Mouse (Mus musculus): ENCODE measurements around the gene Bgn. TPM values are rescaled to one million over a fixed set of nuclear protein-coding genes. Genes with fewer than 3 reads are reported as not detected.
A peak's percentile ranks its signal among the peaks of the same experiment; 100 is the strongest.

Gene Bgn
- polyA plus RNA-seq (2016; fragmentation: Nextera tagmentation; extraction: Ambion mirVana) = 71.9 and 72.9 TPM in 2 replicates

DNA sequence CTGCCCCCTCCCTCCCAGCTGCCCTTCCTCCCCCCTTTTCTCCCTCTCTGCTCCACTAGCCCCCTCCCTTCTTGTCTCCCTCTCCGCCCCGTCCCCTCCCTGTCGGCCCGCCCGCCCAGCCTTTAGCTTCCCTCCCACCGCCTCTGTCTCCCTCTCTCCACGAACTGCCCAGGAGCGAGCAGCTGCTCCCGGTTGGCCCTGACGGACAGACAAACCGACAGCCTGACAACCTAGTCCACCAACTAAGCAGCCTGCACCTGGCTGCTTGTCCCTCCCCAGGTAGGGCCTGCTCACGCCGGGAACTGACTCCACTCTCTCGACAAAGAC is at the start of gene Bgn:
Gene Bgn, plus strand, starts transcription at position 119 of the 327 bp plus-strand sequence.
- H3K27ac ChIP-seq (ENCODE audit: poor library complexity, severe bottlenecking) = peak within 1 kb of the TSS; percentile 66
- no peaks in the 10 kb centered on the region for H3K9me3 ChIP-seq (replicated peaks)
- peak within 1 kb of the TSS; percentile 46 for H3K4me3 ChIP-seq
- H3K9ac ChIP-seq = peak within 1 kb of the TSS; percentile 71
- H3K36me3 ChIP-seq = no peaks in the 10 kb centered on the region
- peak within 1 kb of the TSS; percentile 63 for H3K4me2 ChIP-seq
- ATAC-seq (ENCODE audit: insufficient number of reproducible peaks, low FRiP score) = peak; percentile 68
- peaks cover 48% of the 10 kb centered on the region for H3K27me3 ChIP-seq (replicated peaks)
- 36% methylated on average over 14 of the region's 14 CpGs for WGBS
- H3K4me1 ChIP-seq (replicated peaks) = 0 out of 2 replicates have a peak, but pooled peaks cover 10% of the 10 kb centered on the region

DNA sequence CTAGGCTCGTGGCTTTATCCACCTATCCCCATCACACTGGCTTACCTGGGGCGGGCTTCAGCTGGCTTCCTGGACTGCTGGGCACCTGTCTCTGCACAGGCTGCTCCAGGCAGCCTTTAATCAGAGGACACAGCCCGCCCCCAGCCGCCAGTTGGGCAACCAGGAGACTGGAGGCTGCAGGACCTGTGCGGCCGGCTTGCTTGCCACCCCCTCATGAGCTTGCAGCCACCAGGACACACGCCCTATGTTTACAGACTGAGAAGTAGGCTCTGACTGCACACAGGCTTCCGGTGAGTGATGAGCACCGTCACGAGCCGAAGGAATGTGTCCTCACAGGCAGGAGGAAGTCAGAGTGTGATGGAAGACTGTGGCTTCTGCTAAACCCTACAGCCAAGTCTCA is 48.1 kb upstream of the Bgn start, which contains the start of gene Trex2:
Gene Trex2, minus strand, starts transcription at position 93 of the 400 bp plus-strand sequence.
- no peak for ATAC-seq (ENCODE audit: insufficient number of reproducible peaks, low FRiP score)
- no peak within 1 kb of the TSS for H3K9ac ChIP-seq
- H3K4me2 ChIP-seq = no peak within 1 kb of the TSS
- H3K27me3 ChIP-seq (replicated peaks) = no peaks in the 10 kb centered on the region
- H3K4me1 ChIP-seq (replicated peaks) = 0 out of 2 replicates have a peak, but pooled peaks cover 5% of the 10 kb centered on the region
- H3K36me3 ChIP-seq = peaks cover 8% of the 10 kb centered on the region; the same call in 1 of the 2 replicates
- no peaks in the 10 kb centered on the region for H3K9me3 ChIP-seq (replicated peaks)
- H3K4me3 ChIP-seq = no peak within 1 kb of the TSS
- WGBS = 72% methylated on average over 11 of the region's 11 CpGs
- no peak within 1 kb of the TSS for H3K27ac ChIP-seq (ENCODE audit: poor library complexity, severe bottlenecking)

DNA sequence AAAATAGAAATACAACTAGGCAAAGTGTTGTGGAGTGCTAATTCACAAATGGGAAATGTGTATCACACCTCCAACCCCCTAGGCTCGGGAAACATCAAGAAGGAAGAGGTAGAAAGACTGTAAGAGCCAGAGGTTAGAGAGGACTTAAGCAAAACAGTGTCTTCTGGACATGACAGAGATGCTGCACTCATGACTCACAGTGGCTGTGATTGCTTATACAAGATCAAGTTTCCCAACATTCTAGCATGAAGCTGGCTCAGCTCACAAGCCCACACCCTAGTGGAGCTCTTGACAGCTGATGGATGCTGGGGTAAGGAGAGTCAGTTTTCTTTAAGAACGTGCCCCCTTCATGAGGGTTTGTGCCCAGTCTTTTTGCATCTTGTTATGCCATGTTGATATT is 42.0 kb upstream of the Bgn start:
- H3K27ac ChIP-seq (ENCODE audit: poor library complexity, severe bottlenecking) = no peak overlapping the region
- H3K9ac ChIP-seq = no peak overlapping the region
- 0 out of 2 replicates have a peak, but pooled peaks cover 5% of the 10 kb centered on the region for H3K4me1 ChIP-seq (replicated peaks)
- WGBS = 66% methylated on average over 2 of the region's 2 CpGs
- no peak overlapping the region for H3K4me2 ChIP-seq
- peaks cover 19% of the 10 kb centered on the region for H3K36me3 ChIP-seq
- H3K9me3 ChIP-seq (replicated peaks) = no peaks in the 10 kb centered on the region
- no peak overlapping the region for H3K4me3 ChIP-seq
- H3K27me3 ChIP-seq (replicated peaks) = no peaks in the 10 kb centered on the region
- no peak for ATAC-seq (ENCODE audit: insufficient number of reproducible peaks, low FRiP score)

DNA sequence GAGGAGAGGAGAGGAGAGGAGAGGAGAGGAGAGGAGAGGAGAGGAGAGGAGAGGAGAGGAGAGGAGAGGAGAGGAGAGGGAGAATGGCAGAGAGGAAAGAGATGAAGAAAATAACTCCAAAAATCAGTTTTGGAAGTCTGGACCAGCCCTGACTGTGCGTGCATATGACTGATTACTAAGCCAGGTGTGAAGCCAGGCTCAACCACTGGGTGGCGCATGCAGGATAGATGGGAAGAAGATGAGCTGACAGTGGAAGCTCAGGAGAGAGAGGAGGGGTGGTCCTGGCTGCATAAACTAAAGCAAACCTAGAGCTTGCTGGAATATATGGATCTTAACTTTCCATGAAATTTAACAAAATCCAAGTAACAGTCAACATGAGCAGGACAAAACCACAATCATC is 31.5 kb upstream of the Bgn start:
- H3K4me1 ChIP-seq (replicated peaks) = 0 out of 2 replicates have a peak, but pooled peaks cover 3% of the 10 kb centered on the region
- H3K27me3 ChIP-seq (replicated peaks) = 0 out of 2 replicates have a peak, but pooled peaks cover 4% of the 10 kb centered on the region
- H3K27ac ChIP-seq (ENCODE audit: poor library complexity, severe bottlenecking) = no peak overlapping the region
- no peak overlapping the region for H3K4me3 ChIP-seq
- no peak overlapping the region for H3K4me2 ChIP-seq
- H3K9ac ChIP-seq = no peak overlapping the region
- no peaks in the 10 kb centered on the region for H3K9me3 ChIP-seq (replicated peaks)
- whole genome bisulfite sequencing = 20% methylated on average over 2 of the region's 2 CpGs
- peaks cover 22% of the 10 kb centered on the region for H3K36me3 ChIP-seq
- ATAC-seq (ENCODE audit: insufficient number of reproducible peaks, low FRiP score) = no peak

DNA sequence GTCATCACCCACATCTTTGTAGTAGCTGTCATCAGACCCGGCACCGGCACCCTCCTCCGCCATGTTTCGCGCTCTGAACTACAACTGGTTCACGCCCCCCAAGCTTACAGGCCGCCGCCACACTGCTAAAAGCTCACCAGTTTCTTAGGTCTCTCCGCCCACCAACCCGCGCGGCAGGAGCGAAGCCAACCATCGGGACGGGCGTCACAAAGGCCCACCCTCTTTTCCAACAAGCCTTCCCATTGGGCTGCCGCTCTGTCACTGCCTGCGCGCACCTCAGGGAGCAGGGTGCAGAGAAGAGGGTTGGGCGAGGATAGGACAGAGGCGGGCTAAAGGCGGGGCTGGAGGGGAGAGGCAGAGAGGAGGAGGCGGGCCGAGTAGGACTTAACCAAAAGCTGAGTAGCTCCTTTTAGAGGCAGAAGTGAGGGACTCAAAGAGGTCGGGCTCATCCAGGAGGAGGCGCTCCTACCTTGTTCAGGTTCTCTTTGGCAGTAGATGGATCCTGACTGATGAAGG is 24.5 kb upstream of the Bgn start, which contains the start of gene Haus7:
Gene Haus7, minus strand, starts transcription at position 168 of the 516 bp plus-strand sequence.
- Histone ChIP-seq H3K9ac (peak within 1 kb of the TSS; percentile 73), H3K4me2 (peak within 1 kb of the TSS; percentile 75), H3K4me3 (peak within 1 kb of the TSS; percentile 66), H3K36me3 (no peaks in the 10 kb centered on the region), H3K27me3 (replicated peaks) (no peaks in the 10 kb centered on the region), H3K27ac (ENCODE audit: poor library complexity, severe bottlenecking) (peak within 1 kb of the TSS; percentile 51), H3K4me1 (replicated peaks) (peaks cover 11% of the 10 kb centered on the region), H3K9me3 (replicated peaks) (no peaks in the 10 kb centered on the region)
- WGBS = 13% methylated on average over 26 of the region's 26 CpGs
- peak; percentile 100 for ATAC-seq (ENCODE audit: insufficient number of reproducible peaks, low FRiP score)

DNA sequence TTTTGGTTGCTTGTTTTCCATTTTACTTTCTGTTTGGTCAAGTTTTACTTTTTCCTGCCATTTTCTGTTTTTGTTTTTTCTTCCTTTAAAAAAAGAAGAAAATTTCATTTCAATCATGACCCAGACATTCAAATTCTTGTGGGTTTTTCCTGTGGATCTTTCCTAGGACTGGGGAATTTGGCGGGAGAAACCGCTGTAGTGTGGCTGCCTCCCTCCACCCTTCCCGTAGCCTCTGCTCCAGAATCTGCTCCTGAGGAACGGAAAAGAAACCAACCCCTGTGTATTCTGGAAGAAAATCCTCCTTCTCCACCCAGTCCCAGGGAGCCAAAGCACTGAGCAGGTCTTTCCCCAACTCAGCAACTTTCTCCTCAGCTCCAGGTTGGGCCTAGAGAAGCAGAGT is 22.6 kb upstream of the Bgn start:
- no peak overlapping the region for H3K9ac ChIP-seq
- 72% methylated on average over 4 of the region's 4 CpGs for WGBS
- H3K9me3 ChIP-seq (replicated peaks) = no peaks in the 10 kb centered on the region
- H3K36me3 ChIP-seq = no peaks in the 10 kb centered on the region
- no peak overlapping the region for H3K4me3 ChIP-seq
- no peak overlapping the region for H3K4me2 ChIP-seq
- H3K4me1 ChIP-seq (replicated peaks) = peaks cover 11% of the 10 kb centered on the region
- H3K27me3 ChIP-seq (replicated peaks) = 0 out of 2 replicates have a peak, but pooled peaks cover 2% of the 10 kb centered on the region
- H3K27ac ChIP-seq (ENCODE audit: poor library complexity, severe bottlenecking) = no peak overlapping the region
- no peak for ATAC-seq (ENCODE audit: insufficient number of reproducible peaks, low FRiP score)

DNA sequence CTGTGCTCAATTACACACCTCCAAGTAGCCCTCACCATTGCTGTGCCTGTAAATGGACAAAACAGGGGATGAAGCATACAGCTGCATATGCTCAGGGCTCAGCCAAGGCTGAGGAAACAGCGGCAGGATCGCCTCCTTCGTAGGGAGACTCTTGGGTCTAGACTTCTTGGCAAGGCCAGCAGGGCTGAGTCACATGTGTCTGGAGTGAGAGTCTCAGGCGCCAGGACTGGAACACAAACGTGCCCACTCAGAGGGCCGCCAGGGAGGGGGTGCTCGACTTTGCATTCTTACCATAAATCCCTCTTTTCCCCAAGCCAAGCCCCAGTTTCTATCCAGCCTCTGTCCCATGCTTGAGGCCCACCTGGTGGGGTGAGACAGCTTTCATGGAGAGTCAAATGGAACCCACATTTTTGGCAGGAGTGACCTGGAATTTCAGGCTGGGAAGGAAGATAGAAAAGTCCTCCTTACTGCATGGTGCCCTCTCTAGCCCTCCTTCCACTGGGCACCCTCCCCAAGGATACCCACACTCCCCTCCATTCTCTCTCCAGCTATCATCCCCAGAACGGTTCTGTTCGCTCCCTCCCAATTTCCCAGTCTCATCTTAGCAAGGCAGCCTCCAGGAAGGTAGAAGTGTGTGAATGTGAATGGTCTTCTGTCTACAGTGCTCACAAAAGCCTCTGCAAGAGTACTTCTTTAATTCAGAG is 17.8 kb upstream of the Bgn start:
- WGBS = 57% methylated on average over 9 of the region's 9 CpGs
- H3K9ac ChIP-seq = no peak overlapping the region

DNA sequence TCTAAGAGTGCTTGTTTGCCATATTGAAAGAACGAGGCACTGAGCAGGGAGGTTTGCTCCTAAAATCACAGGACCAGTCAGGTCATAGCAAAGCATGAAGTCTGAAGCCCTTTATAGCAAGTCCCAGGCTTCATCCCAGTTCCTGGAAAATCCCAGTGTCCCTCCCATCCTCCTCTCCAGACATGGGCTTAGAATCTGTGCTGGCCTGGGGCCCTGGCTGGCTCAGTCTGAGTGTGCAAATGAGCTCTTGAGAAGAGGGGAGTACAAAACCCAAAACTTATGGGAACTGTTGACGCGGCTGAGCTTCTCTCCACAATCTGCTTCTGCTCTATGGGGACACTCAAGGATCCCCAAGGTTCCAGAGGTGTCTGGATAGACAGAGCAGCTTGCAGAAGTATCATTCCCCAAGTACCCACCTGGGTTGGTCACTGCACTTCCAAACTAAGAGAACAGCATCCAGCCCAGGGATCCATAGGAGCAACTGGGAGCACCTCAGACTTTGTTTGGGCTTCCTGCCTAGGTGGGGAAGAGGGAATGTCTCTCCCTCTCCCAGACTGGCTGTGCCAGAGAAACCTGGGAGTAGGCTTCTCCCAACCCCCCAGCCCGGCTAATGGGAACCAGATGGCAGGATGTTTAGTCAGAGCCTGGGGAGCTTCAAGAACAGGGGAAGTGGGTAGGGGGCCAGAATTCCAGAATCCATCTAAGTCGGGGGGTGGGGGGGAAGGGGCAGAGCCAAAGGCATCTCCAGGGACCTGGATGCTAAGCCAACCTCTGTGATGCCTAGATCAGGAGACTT is 15.8 kb upstream of the Bgn start:
- Histone ChIP-seq H3K4me3 (no peak overlapping the region), H3K9ac (no peak overlapping the region), H3K4me1 (replicated peaks) (no peaks in the 10 kb centered on the region), H3K27me3 (replicated peaks) (peaks cover 23% of the 10 kb centered on the region), H3K4me2 (no peak overlapping the region), H3K36me3 (no peaks in the 10 kb centered on the region), H3K27ac (ENCODE audit: poor library complexity, severe bottlenecking) (peak overlapping the region; percentile 43), H3K9me3 (replicated peaks) (no peaks in the 10 kb centered on the region)
- 0 out of 2 replicates have a peak, but pooled peaks have one; percentile 39 for ATAC-seq (ENCODE audit: insufficient number of reproducible peaks, low FRiP score)
- WGBS = 47% methylated on average over 5 of the region's 5 CpGs

More for the DNA sequence above, 17.8 kb upstream of the Bgn start:
- Histone ChIP-seq H3K27ac (ENCODE audit: poor library complexity, severe bottlenecking) (peak overlapping the region; percentile 34), H3K4me2 (no peak overlapping the region), H3K36me3 (no peaks in the 10 kb centered on the region), H3K27me3 (replicated peaks) (peaks cover 13% of the 10 kb centered on the region; the same call in 1 of the 2 replicates), H3K9me3 (replicated peaks) (no peaks in the 10 kb centered on the region), H3K4me1 (replicated peaks) (no peaks in the 10 kb centered on the region), H3K4me3 (no peak overlapping the region)
- 0 out of 2 replicates have a peak, but pooled peaks have one; percentile 48 for ATAC-seq (ENCODE audit: insufficient number of reproducible peaks, low FRiP score)

DNA sequence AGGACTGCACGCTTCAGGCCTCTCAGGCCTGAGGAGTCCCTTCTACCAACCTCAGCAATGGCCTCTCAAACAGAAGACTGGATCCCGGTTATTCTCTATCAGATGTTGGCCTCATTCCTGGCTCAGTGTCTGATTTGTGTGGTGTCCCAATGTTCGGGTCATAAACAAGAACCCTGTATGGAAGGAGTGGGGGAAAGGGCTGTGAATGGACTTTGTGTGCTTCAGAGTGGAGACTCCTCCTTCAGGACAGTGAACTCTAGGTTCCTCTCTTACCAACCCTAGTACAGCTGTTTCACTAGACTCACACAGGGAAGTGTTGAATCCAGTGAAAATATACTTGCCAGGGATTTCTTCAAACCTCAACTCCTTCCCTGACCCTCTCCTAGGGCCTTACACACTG is 15.1 kb upstream of the Bgn start:
- 72% methylated on average over 3 of the region's 3 CpGs for WGBS
- Histone ChIP-seq H3K9me3 (replicated peaks) (no peaks in the 10 kb centered on the region), H3K36me3 (no peaks in the 10 kb centered on the region), H3K4me1 (replicated peaks) (no peaks in the 10 kb centered on the region), H3K4me2 (no peak overlapping the region), H3K4me3 (no peak overlapping the region), H3K27ac (ENCODE audit: poor library complexity, severe bottlenecking) (peak overlapping the region; percentile 43), H3K9ac (no peak overlapping the region), H3K27me3 (replicated peaks) (peaks cover 26% of the 10 kb centered on the region)
- no peak for ATAC-seq (ENCODE audit: insufficient number of reproducible peaks, low FRiP score)

DNA sequence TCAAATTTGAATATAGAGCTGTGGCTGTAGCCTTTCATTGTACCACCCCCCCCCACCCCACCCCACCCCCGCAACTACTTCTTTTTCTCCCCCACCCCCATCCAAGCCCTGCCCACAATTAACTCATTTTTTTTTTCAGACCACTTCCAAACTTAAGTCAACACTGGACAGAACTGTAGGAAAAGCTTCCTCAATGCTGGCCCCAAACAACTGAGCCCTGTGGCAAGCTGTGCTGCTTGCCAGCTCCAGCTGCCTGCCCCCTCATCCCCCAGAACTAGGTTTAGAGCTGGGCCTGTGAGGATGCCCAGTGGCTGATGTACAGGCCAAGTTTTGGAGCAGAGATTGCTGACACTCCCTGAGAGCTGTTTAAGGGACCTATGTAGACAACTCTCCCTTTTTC is 14.7 kb upstream of the Bgn start:
- Histone ChIP-seq H3K9ac (no peak overlapping the region), H3K36me3 (no peaks in the 10 kb centered on the region), H3K4me2 (no peak overlapping the region), H3K27ac (ENCODE audit: poor library complexity, severe bottlenecking) (peak overlapping the region; percentile 43), H3K9me3 (replicated peaks) (no peaks in the 10 kb centered on the region), H3K4me3 (no peak overlapping the region), H3K27me3 (replicated peaks) (peaks cover 26% of the 10 kb centered on the region), H3K4me1 (replicated peaks) (no peaks in the 10 kb centered on the region)
- no peak for ATAC-seq (ENCODE audit: insufficient number of reproducible peaks, low FRiP score)
- WGBS = 36% methylated on average over 1 of the region's 1 CpGs

DNA sequence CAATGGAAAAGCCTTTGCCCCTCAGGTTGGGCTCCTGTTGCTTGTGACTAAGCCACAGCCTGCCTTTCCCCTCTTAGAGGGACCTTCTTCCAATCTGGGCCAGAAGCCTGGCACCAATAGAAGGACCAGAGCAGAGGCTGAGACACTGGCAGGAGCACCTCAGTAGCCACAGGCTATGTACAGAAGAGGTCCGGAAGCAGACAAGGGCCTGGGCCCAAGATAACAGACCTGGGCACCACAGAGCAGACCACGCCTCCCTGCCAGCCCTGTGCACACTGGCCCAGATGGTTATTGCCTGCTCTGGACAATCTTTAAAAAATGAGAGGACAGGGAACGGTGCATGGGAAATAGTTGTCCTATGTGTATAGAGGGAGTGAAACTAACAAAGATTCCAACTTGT is 11.6 kb upstream of the Bgn start:
- WGBS = 90% methylated on average over 3 of the region's 3 CpGs
- no peak for ATAC-seq (ENCODE audit: insufficient number of reproducible peaks, low FRiP score)

More for the DNA sequence above, 11.6 kb upstream of the Bgn start:
- no peak overlapping the region for H3K4me3 ChIP-seq
- no peaks in the 10 kb centered on the region for H3K9me3 ChIP-seq (replicated peaks)
- H3K27me3 ChIP-seq (replicated peaks) = peaks cover 27% of the 10 kb centered on the region
- peaks cover 26% of the 10 kb centered on the region for H3K4me1 ChIP-seq (replicated peaks)
- no peak overlapping the region for H3K4me2 ChIP-seq
- H3K36me3 ChIP-seq = no peaks in the 10 kb centered on the region
- H3K27ac ChIP-seq (ENCODE audit: poor library complexity, severe bottlenecking) = no peak overlapping the region
- no peak overlapping the region for H3K9ac ChIP-seq
